ENCODE assay signal across 9 mouse cellular contexts in the genomic region with DNA sequence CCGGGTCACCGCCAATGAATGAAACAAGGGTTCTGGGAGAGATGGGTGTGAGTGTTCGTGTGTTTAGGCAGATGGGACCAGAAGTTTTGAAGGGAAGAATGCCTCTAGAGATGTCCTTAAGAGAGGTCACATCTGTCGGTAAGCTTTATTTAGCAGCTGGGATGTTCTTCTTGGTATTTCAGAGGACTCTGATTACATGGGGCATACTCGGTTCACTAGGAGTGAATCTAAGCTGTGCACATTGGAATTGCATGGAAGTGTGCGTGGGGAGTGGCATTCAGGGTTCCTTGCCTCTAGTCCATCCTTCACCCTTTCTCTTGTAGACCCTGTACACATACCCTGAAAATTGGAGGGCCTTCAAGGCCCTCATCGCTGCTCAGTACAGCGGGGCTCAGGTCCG. TPM values are rescaled to one million over a fixed set of nuclear protein-coding genes. Genes with fewer than 3 reads are reported as not detected.
A peak's percentile ranks its signal among the peaks of the same experiment; 100 is the strongest.
DNase-seq lines count a peak whose midpoint lies in the region; ATAC-seq and TF ChIP-seq lines count a peak whose summit lies in the region.
"Had no signal": no experiment of that assay in that cellular context is flagged by ENCODE, and none has a peak within 500 bp of the region (broad histone marks: within the 10 kb centered on the region; RNA-seq: fewer than 3 reads in every experiment).

No protein-coding gene starts in this region.

- no peak for TF ChIP-seq CTCF in G1E (IDR thresholded peaks at IDR 0.05; ENCODE audit: low read depth, low read length)

- peaks cover 6 to 14% of the 10 kb centered on the region in 2 experiments for H3K4me1 ChIP-seq in heart, embryonic 14.5 days (ENCODE audit: control insufficient read depth in 2 of 2, insufficient read depth in 2 of 2, low read length in 2 of 2)
- H3K4me1 ChIP-seq in G1E (ENCODE audit: insufficient read depth, low read depth, low read length) = peaks cover 69% of the 10 kb centered on the region
- H3K4me1 ChIP-seq in hindbrain, embryonic 12.5 days = peaks cover 27% of the 10 kb centered on the region
- peaks cover 24% of the 10 kb centered on the region for H3K4me1 ChIP-seq in midbrain, embryonic 12.5 days

- peak overlapping the region; percentile 95 for H3K9ac ChIP-seq in heart, embryonic 14.5 days (ENCODE audit: low read length)
- peak overlapping the region; percentile 82 for H3K9ac ChIP-seq in hindbrain, embryonic 12.5 days
- H3K9ac ChIP-seq in midbrain, embryonic 12.5 days (replicated peaks) = peak overlapping the region; percentile 84

- no peak for ATAC-seq in heart, embryonic 14.5 days (ENCODE audit: insufficient number of reproducible peaks, insufficient read depth, low FRiP score, low read depth)
- no peak for ATAC-seq in G1E (ENCODE audit: extremely low read depth, insufficient number of reproducible peaks, low FRiP score, poor library complexity, severe bottlenecking)
- ATAC-seq in hindbrain, embryonic 12.5 days (ENCODE audit: low FRiP score) = no peak
- ATAC-seq in midbrain, embryonic 12.5 days (ENCODE audit: low FRiP score, low read depth) = no peak

- under 1% methylated on average over 7 of the region's 9 CpGs for WGBS in heart, embryonic 14.5 days
- 7% methylated on average over 9 of the region's 9 CpGs for WGBS in hindbrain, embryonic 12.5 days
- WGBS in midbrain, embryonic 12.5 days = 6% methylated on average over 9 of the region's 9 CpGs

- peak overlapping the region; percentile 77 to 80 for H3K4me3 ChIP-seq in heart, embryonic 14.5 days (ENCODE audit: control insufficient read depth in 1 of 2, insufficient read depth in 1 of 2, low read depth in 1 of 2, low read length in 2 of 2)
- peak overlapping the region; percentile 82 for H3K4me3 ChIP-seq in G1E (ENCODE audit: low read depth, low read length)
- peak overlapping the region; percentile 66 for H3K4me3 ChIP-seq in hindbrain, embryonic 12.5 days
- peak overlapping the region; percentile 63 for H3K4me3 ChIP-seq in midbrain, embryonic 12.5 days

- peak overlapping the region; percentile 84 for H3K4me2 ChIP-seq in heart, embryonic 14.5 days (ENCODE audit: low read length)
- H3K4me2 ChIP-seq in hindbrain, embryonic 12.5 days (replicated peaks) = peak overlapping the region; percentile 87
- H3K4me2 ChIP-seq in midbrain, embryonic 12.5 days (replicated peaks) = peak overlapping the region; percentile 80

- no peaks in the 10 kb centered on the region for H3K27me3 ChIP-seq in heart, embryonic 14.5 days (ENCODE audit: control insufficient read depth, insufficient read depth, low read length)
- no peaks in the 10 kb centered on the region for H3K27me3 ChIP-seq in G1E (ENCODE audit: insufficient read depth, low read length)
- no peaks in the 10 kb centered on the region for H3K27me3 ChIP-seq in hindbrain, embryonic 12.5 days
- H3K27me3 ChIP-seq in midbrain, embryonic 12.5 days = no peaks in the 10 kb centered on the region

- H3K36me3 ChIP-seq in heart, embryonic 14.5 days (ENCODE audit: control insufficient read depth, insufficient read depth, low read length) = peaks cover 80% of the 10 kb centered on the region
- peaks cover 91% of the 10 kb centered on the region for H3K36me3 ChIP-seq in G1E (replicated peaks)
- peaks cover 74% of the 10 kb centered on the region for H3K36me3 ChIP-seq in hindbrain, embryonic 12.5 days
- H3K36me3 ChIP-seq in midbrain, embryonic 12.5 days = peaks cover 77% of the 10 kb centered on the region

- H3K9me3 ChIP-seq in heart, embryonic 14.5 days (ENCODE audit: control insufficient read depth, low read length) = no peaks in the 10 kb centered on the region
- no peaks in the 10 kb centered on the region for H3K9me3 ChIP-seq in G1E (replicated peaks)
- H3K9me3 ChIP-seq in hindbrain, embryonic 12.5 days (replicated peaks) = no peaks in the 10 kb centered on the region
- no peaks in the 10 kb centered on the region for H3K9me3 ChIP-seq in midbrain, embryonic 12.5 days

- DNase-seq in heart, adult 11 months = no peak
- no peak for DNase-seq in G1E (ENCODE audit: low spot score)
- DNase-seq in right cerebral cortex, adult 18-20 months = no peak
- DNase-seq in urinary bladder, postnatal 4 days (ENCODE audit: low spot score in 2 of 2) = no peak
- DNase-seq in retina, embryonic 14.5 days (ENCODE audit: low spot score) = no peak
- DNase-seq: right cerebral cortex, postnatal 25 days had no signal

- peak overlapping the region; percentile 70 to 76 for H3K27ac ChIP-seq in heart, embryonic 14.5 days (replicated peaks in 1 of 2; ENCODE audit: control insufficient read depth in 1 of 2, insufficient read depth in 1 of 2, low read depth in 2 of 2, low read length in 2 of 2)
- peak overlapping the region; percentile 81; the same call in 1 of the 2 replicates for H3K27ac ChIP-seq in hindbrain, embryonic 12.5 days
- 0 out of 2 replicates have a peak overlapping the region, but pooled peaks have one; percentile 85 for H3K27ac ChIP-seq in midbrain, embryonic 12.5 days (replicated peaks)

RNA-seq across cellular contexts. Expression of gene Eef1g, which starts 1.1 kb away (rescaled TPM):
- polyA plus RNA-seq in heart, embryonic 14.5 days (2014; fragmentation: Nextera tagmentation; extraction: Ambion mirVana) = 234 and 253 TPM in 2 replicates
- 955 and 998 TPM in 2 replicates for total RNA-seq in G1E (2014; fragmentation: Nextera tagmentation)
- 647 and 686 TPM in 2 replicates for total RNA-seq in G1E (2017)
- polyA plus RNA-seq in G1E (2012) = 112 and 237 TPM in 2 replicates
- 352 and 372 TPM in 2 replicates for polyA plus RNA-seq in hindbrain, embryonic 12.5 days (2016; fragmentation: Nextera tagmentation; extraction: Ambion mirVana)
- polyA plus RNA-seq in midbrain, embryonic 12.5 days (2016; fragmentation: Nextera tagmentation; extraction: Ambion mirVana) = 338 and 351 TPM in 2 replicates

RNA-seq across cellular contexts. Expression of gene Tut1, which starts 14.2 kb away (rescaled TPM):
- 14.5 and 15.6 TPM in 2 replicates for polyA plus RNA-seq in heart, embryonic 14.5 days (2014; fragmentation: Nextera tagmentation; extraction: Ambion mirVana)
- 17.8 and 25.6 TPM in 2 replicates for total RNA-seq in G1E (2014; fragmentation: Nextera tagmentation)
- total RNA-seq in G1E (2017) = 32.3 and 37.3 TPM in 2 replicates
- polyA plus RNA-seq in G1E (2012) = 60.9 and 74.1 TPM in 2 replicates
- 32.3 and 35.7 TPM in 2 replicates for polyA plus RNA-seq in hindbrain, embryonic 12.5 days (2016; fragmentation: Nextera tagmentation; extraction: Ambion mirVana)
- 34.0 and 34.2 TPM in 2 replicates for polyA plus RNA-seq in midbrain, embryonic 12.5 days (2016; fragmentation: Nextera tagmentation; extraction: Ambion mirVana)

RNA-seq across cellular contexts. Expression of gene Ahnak, which starts 21.2 kb away (rescaled TPM):
- polyA plus RNA-seq in heart, embryonic 14.5 days (2014; fragmentation: Nextera tagmentation; extraction: Ambion mirVana) = 29.4 and 30.6 TPM in 2 replicates
- total RNA-seq in G1E (2014; fragmentation: Nextera tagmentation) (22.4 and 27.8 TPM in 2 replicates), G1E (2017) (100 and 124 TPM in 2 replicates)
- polyA plus RNA-seq in G1E (2012) = 5.9 and 10.4 TPM in 2 replicates
- polyA plus RNA-seq in hindbrain, embryonic 12.5 days (2016; fragmentation: Nextera tagmentation; extraction: Ambion mirVana) = 12.7 and 15.4 TPM in 2 replicates
- polyA plus RNA-seq in midbrain, embryonic 12.5 days (2016; fragmentation: Nextera tagmentation; extraction: Ambion mirVana) = 7.6 and 12.2 TPM in 2 replicates

RNA-seq across cellular contexts. Expression of gene Mta2, which starts 26.2 kb away (rescaled TPM):
- 19.8 and 26.5 TPM in 2 replicates for polyA plus RNA-seq in heart, embryonic 14.5 days (2014; fragmentation: Nextera tagmentation; extraction: Ambion mirVana)
- total RNA-seq in G1E (2014; fragmentation: Nextera tagmentation) (183 and 186 TPM in 2 replicates), G1E (2017) (166 and 177 TPM in 2 replicates)
- 67.7 and 76.9 TPM in 2 replicates for polyA plus RNA-seq in G1E (2012)
- polyA plus RNA-seq in hindbrain, embryonic 12.5 days (2016; fragmentation: Nextera tagmentation; extraction: Ambion mirVana) = 174 and 185 TPM in 2 replicates
- 189 and 192 TPM in 2 replicates for polyA plus RNA-seq in midbrain, embryonic 12.5 days (2016; fragmentation: Nextera tagmentation; extraction: Ambion mirVana)

RNA-seq across cellular contexts. Expression of gene Eml3, which starts 38.5 kb away (rescaled TPM):
- polyA plus RNA-seq in heart, embryonic 14.5 days (2014; fragmentation: Nextera tagmentation; extraction: Ambion mirVana) = 9.0 TPM in 2 replicates
- total RNA-seq in G1E (2014; fragmentation: Nextera tagmentation) = 24.7 and 26.3 TPM in 2 replicates
- 40.1 and 42.5 TPM in 2 replicates for total RNA-seq in G1E (2017)
- 111 and 114 TPM in 2 replicates for polyA plus RNA-seq in G1E (2012)
- polyA plus RNA-seq in hindbrain, embryonic 12.5 days (2016; fragmentation: Nextera tagmentation; extraction: Ambion mirVana) = 17.0 and 17.1 TPM in 2 replicates
- 14.9 and 15.8 TPM in 2 replicates for polyA plus RNA-seq in midbrain, embryonic 12.5 days (2016; fragmentation: Nextera tagmentation; extraction: Ambion mirVana)
